Mouse (Mus musculus) hindbrain, embryonic 14.5 days (tissue): ENCODE measurements around the gene Agpat1. TPM values are rescaled to one million over a fixed set of nuclear protein-coding genes. Genes with fewer than 3 reads are reported as not detected.

ENCODE experiments used
- ATAC-seq: fragments of 200-750 bp; cut with Nextera tagmentation; 2 replicates; pipeline ENCODE4 v1.8.0; 2017; ENCODE audit warnings: moderate number of reproducible peaks, mild to moderate bottlenecking, moderate TSS enrichment, moderate library complexity; ENCODE audit not compliant: low FRiP score
- DNase-seq: peaks from one replicate; pipeline ENCODE4 v3.0.0-alpha.2; 2015; ENCODE audit warnings: low spot score
- H3K27ac ChIP-seq: fragments of 300-500 bp; sonication (generic); 2 replicates; pipeline ENCODE4 v1.5.1; 2014; ENCODE audit warnings: mild to moderate bottlenecking, moderate library complexity
- H3K27me3 ChIP-seq: fragments of 300-500 bp; sonication (generic); 2 replicates; pipeline ENCODE4 v1.6.1; 2014; ENCODE audit warnings: mild to moderate bottlenecking, low read length, mixed read lengths; ENCODE audit not compliant: control insufficient read depth, insufficient read depth
- H3K36me3 ChIP-seq: fragments of 300-500 bp; sonication (generic); replicated peaks from 2 replicates; pipeline ENCODE4 v1.6.1; 2014; ENCODE audit not compliant: control insufficient read depth, insufficient read depth
- H3K4me1 ChIP-seq: fragments of 300-500 bp; sonication (generic); replicated peaks from 2 replicates; pipeline ENCODE4 v1.6.1; 2014; ENCODE audit warnings: antibody characterized with exemption, low read length, mixed read lengths; ENCODE audit not compliant: control insufficient read depth, insufficient read depth
- H3K4me2 ChIP-seq: fragments of 300-500 bp; sonication (generic); replicated peaks from 2 replicates; pipeline ENCODE4 v1.6.1; 2014; ENCODE audit warnings: mild to moderate bottlenecking, moderate library complexity
- H3K4me3 ChIP-seq: fragments of 300-500 bp; sonication (generic); replicated peaks from 2 replicates; pipeline ENCODE4 v1.5.1; 2014; ENCODE audit warnings: mild to moderate bottlenecking, low read length
- H3K9ac ChIP-seq: fragments of 300-500 bp; sonication (generic); 2 replicates; pipeline ENCODE4 v1.6.1; 2014
- H3K9me3 ChIP-seq: fragments of 300-500 bp; sonication (generic); 2 replicates; pipeline ENCODE4 v1.6.1; 2016; ENCODE audit warnings: low read length; ENCODE audit not compliant: control insufficient read depth
- WGBS: fragments of 180-500 bp; shearing (Covaris S2); extraction: QIAGEN DNeasy Blood & Tissue Kit; methylation state at CpG from one replicate; pipeline ENCODE4 v1.1.7; 2014; 5-methylcytosine and 5-hydroxymethylcytosine counted together
- polyA plus RNA-seq: library from polyadenylated mRNA; unstranded; fragments of >200 nt; fragmentation: Nextera tagmentation; extraction: Ambion mirVana; gene quantifications from 2 replicates; pipeline ENCODE4 v1.2.1, GENCODE M21; 2014

Gene Agpat1
- polyA plus RNA-seq, 1 experiment from 2014 or later, result 123 TPM

- 27% methylated on average over 7 of the region's 7 CpGs for WGBS
- peak within 1 kb of the TSS; percentile 98; the same call in 1 of the 2 replicates for H3K4me2 ChIP-seq
- H3K9me3 ChIP-seq, result no peaks in the 10 kb centered on the region
- peaks cover 3% of the 10 kb centered on the region for H3K36me3 ChIP-seq
- H3K4me1 ChIP-seq, result peaks cover 60% of the 10 kb centered on the region
- H3K4me3 ChIP-seq, result no peak within 1 kb of the TSS
- ATAC-seq (no peak), DNase-seq (no peak)
- no peak within 1 kb of the TSS for H3K9ac ChIP-seq
- no peak within 1 kb of the TSS; the same call in 1 of the 2 replicates for H3K27ac ChIP-seq
- H3K27me3 ChIP-seq, result no peaks in the 10 kb centered on the region
Observed at GRCm38 (mm10) chr17:34589681-34590101, 14.4 kb upstream of the Agpat1 start, which contains the start of gene Gpsm3. Gene Gpsm3, plus strand, starts transcription at chr17:34589806.

GRCm38 (mm10) chr17:34590154-34590987 lies 13.7 kb upstream of the Agpat1 start:
- no peak for ATAC-seq
- Histone ChIP-seq H3K4me2 (peak overlapping the region; percentile 97; the same call in 1 of the 2 replicates), H3K36me3 (peaks cover 10% of the 10 kb centered on the region), H3K27me3 (no peaks in the 10 kb centered on the region), H3K9ac (no peak overlapping the region; the same call in 1 of the 2 replicates), H3K4me1 (peaks cover 63% of the 10 kb centered on the region), H3K9me3 (no peaks in the 10 kb centered on the region), H3K4me3 (no peak overlapping the region), H3K27ac (peak overlapping the region; percentile 95; the same call in 1 of the 2 replicates)
- no peak for DNase-seq
- 63% methylated on average over 14 of the region's 15 CpGs for WGBS

GRCm38 (mm10) chr17:34591029-34591993 lies 12.8 kb upstream of the Agpat1 start, which contains the start of gene Pbx2:
Gene Pbx2, plus strand, starts transcription at chr17:34591266.
- no peaks in the 10 kb centered on the region for H3K9me3 ChIP-seq
- H3K4me2 ChIP-seq, result peak within 1 kb of the TSS; percentile 97
- H3K9ac ChIP-seq, result peak within 1 kb of the TSS; percentile 91
- H3K4me1 ChIP-seq, result peaks cover 57% of the 10 kb centered on the region
- no peaks in the 10 kb centered on the region for H3K27me3 ChIP-seq
- DNase-seq (no peak), ATAC-seq (peak; percentile 0; the same call in 1 of the 2 replicates)
- H3K36me3 ChIP-seq, result peaks cover 18% of the 10 kb centered on the region
- peak within 1 kb of the TSS; percentile 72 for H3K4me3 ChIP-seq
- H3K27ac ChIP-seq, result peak within 1 kb of the TSS; percentile 95
- WGBS, result 2% methylated on average over 19 of the region's 21 CpGs

- ATAC-seq (peak; percentile 46), DNase-seq (peak; percentile 82)
- Histone ChIP-seq H3K36me3 (peaks cover 18% of the 10 kb centered on the region), H3K4me3 (peak overlapping the region; percentile 72), H3K4me2 (peak overlapping the region; percentile 97), H3K27me3 (no peaks in the 10 kb centered on the region), H3K4me1 (peaks cover 55% of the 10 kb centered on the region), H3K9ac (peak overlapping the region; percentile 91), H3K9me3 (no peaks in the 10 kb centered on the region), H3K27ac (peak overlapping the region; percentile 95)
- 0% methylated on average over 30 of the region's 35 CpGs for WGBS
Observed at GRCm38 (mm10) chr17:34591994-34592375, 12.1 kb upstream of the Agpat1 start.

GRCm38 (mm10) chr17:34592581-34593549 lies 11.2 kb upstream of the Agpat1 start:
- peaks cover 18% of the 10 kb centered on the region for H3K36me3 ChIP-seq
- WGBS, result under 1% methylated on average over 31 of the region's 32 CpGs

GRCm38 (mm10) chr17:34593752-34594525 lies 10.1 kb upstream of the Agpat1 start:
- Histone ChIP-seq H3K4me1 (peaks cover 46% of the 10 kb centered on the region), H3K4me2 (peak overlapping the region; percentile 97), H3K9ac (peak overlapping the region; percentile 91), H3K4me3 (peak overlapping the region; percentile 72), H3K9me3 (no peaks in the 10 kb centered on the region), H3K27ac (peak overlapping the region; percentile 95; the same call in 1 of the 2 replicates), H3K36me3 (peaks cover 18% of the 10 kb centered on the region), H3K27me3 (no peaks in the 10 kb centered on the region)
- no peak for DNase-seq
- ATAC-seq, result peak; percentile 3; the same call in 1 of the 2 replicates
- WGBS, result 40% methylated on average over 31 of the region's 34 CpGs

More at GRCm38 (mm10) chr17:34592581-34593549, 11.2 kb upstream of the Agpat1 start:
- H3K9ac ChIP-seq, result peak overlapping the region; percentile 91
- H3K4me1 ChIP-seq, result peaks cover 53% of the 10 kb centered on the region
- DNase-seq (no peak), ATAC-seq (no peak)
- H3K4me3 ChIP-seq, result peak overlapping the region; percentile 72
- no peaks in the 10 kb centered on the region for H3K27me3 ChIP-seq
- peak overlapping the region; percentile 97 for H3K4me2 ChIP-seq
- H3K9me3 ChIP-seq, result no peaks in the 10 kb centered on the region
- H3K27ac ChIP-seq, result peak overlapping the region; percentile 95

- ATAC-seq (no peak), DNase-seq (no peak)
- Histone ChIP-seq H3K4me3 (no peak overlapping the region), H3K9ac (no peak overlapping the region), H3K27me3 (no peaks in the 10 kb centered on the region), H3K9me3 (no peaks in the 10 kb centered on the region), H3K4me1 (peaks cover 27% of the 10 kb centered on the region), H3K27ac (no peak overlapping the region), H3K36me3 (peaks cover 28% of the 10 kb centered on the region), H3K4me2 (no peak overlapping the region)
- WGBS, result 83% methylated on average over 8 of the region's 8 CpGs
Observed at GRCm38 (mm10) chr17:34596098-34596497, 8.0 kb upstream of the Agpat1 start.
